Mouse (Mus musculus) brain, embryonic 14.5 days (tissue): ENCODE data around the gene Letm1.

Experiments used
- CTCF ChIP-seq: fragments of 200-500 bp; IDR thresholded peaks from 2 replicates; pipeline ENCODE4 v1.5.1; 2012; ENCODE audit warnings: inconsistent platforms, mild to moderate bottlenecking, moderate library complexity, borderline replicate concordance; ENCODE audit not compliant: insufficient read depth, insufficient read length; ENCODE audit errors: extremely low read depth
- POLR2A ChIP-seq: fragments of 200-500 bp; IDR thresholded peaks from 2 replicates; pipeline ENCODE4 v1.6.1; 2012; ENCODE audit warnings: mild to moderate bottlenecking, inconsistent platforms, borderline replicate concordance; ENCODE audit not compliant: poor library complexity, insufficient read depth, insufficient read length, severe bottlenecking; ENCODE audit errors: extremely low read depth

DNA sequence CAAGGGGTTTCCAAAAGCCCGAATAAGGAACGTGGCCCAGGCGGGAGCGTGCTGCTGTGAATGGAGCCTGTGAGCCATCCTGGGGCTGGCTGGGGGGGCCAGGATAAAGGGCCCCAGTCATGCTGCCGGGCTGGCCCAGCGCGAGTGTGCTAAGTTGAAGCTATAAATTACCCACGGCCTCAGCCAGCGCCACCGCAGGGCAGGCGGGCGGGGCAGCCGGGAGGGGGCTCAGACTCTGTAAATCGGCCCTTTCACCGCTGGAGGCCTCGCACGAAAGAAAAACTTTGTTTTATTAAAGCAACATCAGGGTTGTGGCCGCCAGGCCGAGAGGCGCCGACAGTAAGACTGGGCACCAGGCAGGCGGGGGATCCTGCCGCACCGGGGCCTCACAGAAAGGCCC, 90.2 kb downstream of the Letm1 start:
- TF ChIP-seq CTCF (no peak), POLR2A (no peak)
